Mouse (Mus musculus): Measurements from ENCODE around the gene Slc24a4. TPM values are rescaled to one million over a fixed set of nuclear protein-coding genes. Genes with fewer than 3 reads are reported as not detected.

Slc24a4 gene
- polyA plus RNA-seq (2014; fragmentation: Illumina TruSeq; extraction: RNeasy Lipid Tissue Mini Kit (QIAGEN cat#74804); ENCODE audit: low read depth, low replicate concordance) = 0.42 TPM

GRCm38 (mm10) chr12:102128081-102128790, at the start of gene Slc24a4:
Slc24a4 (plus strand) TSS chr12:102128733.

GRCm38 (mm10) chr12:102282763-102283482, 154.4 kb downstream of the Slc24a4 start, which contains the start of gene Rin3:
Rin3 (plus strand) TSS chr12:102283048.

Other genes starting within 250 kb of the Slc24a4 start
- gene Trip11, start 215.5 kb upstream of the Slc24a4 start, polyA plus RNA-seq (2014; fragmentation: Illumina TruSeq; extraction: RNeasy Lipid Tissue Mini Kit (QIAGEN cat#74804); ENCODE audit: low read depth, low replicate concordance) = 11.9 TPM
- gene Atxn3, start 170.5 kb upstream of the Slc24a4 start, polyA plus RNA-seq (2014; fragmentation: Illumina TruSeq; extraction: RNeasy Lipid Tissue Mini Kit (QIAGEN cat#74804); ENCODE audit: low read depth, low replicate concordance) = 16.0 TPM
- gene Cpsf2, start 152.7 kb upstream of the Slc24a4 start, polyA plus RNA-seq (2014; fragmentation: Illumina TruSeq; extraction: RNeasy Lipid Tissue Mini Kit (QIAGEN cat#74804); ENCODE audit: low read depth, low replicate concordance) = 9.7 TPM
- gene Rin3, start 154.3 kb downstream of the Slc24a4 start, polyA plus RNA-seq (2014; fragmentation: Illumina TruSeq; extraction: RNeasy Lipid Tissue Mini Kit (QIAGEN cat#74804); ENCODE audit: low read depth, low replicate concordance) = 14.3 TPM

All from adipose tissue, adult 10 weeks (tissue).